Mouse (Mus musculus) limb, embryonic 12.5 days (tissue): Measurements from ENCODE around the gene Gm11397. TPM values are rescaled to one million over a fixed set of nuclear protein-coding genes. Genes with fewer than 3 reads are reported as not detected.
"Not testable (repeated sequence)": the region's sequence is repeated elsewhere in the genome, so short reads cannot be mapped to it uniquely, and the experiment has no call there.

ENCODE experiments used
- ATAC-seq: fragments of 200-750 bp; cut with Nextera tagmentation; 2 replicates; pipeline ENCODE4 v1.8.0; 2017; ENCODE audit warnings: low read depth, moderate TSS enrichment; ENCODE audit not compliant: insufficient number of reproducible peaks, insufficient read depth, low FRiP score, low TSS enrichment
- H3K27ac ChIP-seq: fragments of 300-500 bp; sonication (generic); 2 replicates; pipeline ENCODE4 v1.5.1; 2016; ENCODE audit warnings: mild to moderate bottlenecking, moderate library complexity
- H3K27me3 ChIP-seq: fragments of 300-500 bp; sonication (generic); 2 replicates; pipeline ENCODE4 v1.6.1; 2016; ENCODE audit warnings: mild to moderate bottlenecking, moderate library complexity
- H3K36me3 ChIP-seq: fragments of 300-500 bp; sonication (generic); 2 replicates; pipeline ENCODE4 v1.6.1; 2016; ENCODE audit warnings: mild to moderate bottlenecking, moderate library complexity
- H3K4me1 ChIP-seq: fragments of 300-500 bp; sonication (generic); replicated peaks from 2 replicates; pipeline ENCODE4 v1.6.1; 2016
- H3K4me2 ChIP-seq: fragments of 300-500 bp; sonication (generic); 2 replicates; pipeline ENCODE4 v1.6.1; 2016; ENCODE audit warnings: mild to moderate bottlenecking, moderate library complexity
- H3K4me3 ChIP-seq: fragments of 300-500 bp; sonication (generic); replicated peaks from 2 replicates; pipeline ENCODE4 v1.5.1; 2016; ENCODE audit warnings: mild to moderate bottlenecking
- H3K9ac ChIP-seq: fragments of 300-500 bp; sonication (generic); replicated peaks from 2 replicates; pipeline ENCODE4 v1.6.1; 2016; ENCODE audit warnings: mild to moderate bottlenecking, moderate library complexity
- H3K9me3 ChIP-seq: fragments of 300-500 bp; sonication (generic); 2 replicates; pipeline ENCODE4 v1.6.1; 2016; ENCODE audit warnings: mild to moderate bottlenecking, moderate library complexity
- WGBS: fragments of 180-500 bp; shearing (Covaris S2); methylation state at CpG from one replicate; pipeline ENCODE4 v1.1.7; 2016; 5-methylcytosine and 5-hydroxymethylcytosine counted together
- polyA plus RNA-seq: library from polyadenylated mRNA; unstranded; fragments of >200 nt; fragmentation: Nextera tagmentation; extraction: Ambion mirVana; gene quantifications from 2 replicates; pipeline ENCODE4 v1.2.1, GENCODE M21; 2016

Gm11397 gene
- polyA plus RNA-seq: not detected in 2 replicates

- H3K9me3 ChIP-seq, H3K36me3 ChIP-seq, ATAC-seq, H3K4me3 ChIP-seq, H3K27me3 ChIP-seq, H3K9ac ChIP-seq, H3K4me1 ChIP-seq, H3K27ac ChIP-seq, H3K4me2 ChIP-seq: not testable (repeated sequence)
- WGBS: 88% methylated on average over 2 of the region's 2 CpGs
Observed at GRCm38 (mm10) chr13:33395461-33395860, at the start of gene Gm11397. TSS of gene Gm11397 (plus strand) at chr13:33395761.

DNA sequence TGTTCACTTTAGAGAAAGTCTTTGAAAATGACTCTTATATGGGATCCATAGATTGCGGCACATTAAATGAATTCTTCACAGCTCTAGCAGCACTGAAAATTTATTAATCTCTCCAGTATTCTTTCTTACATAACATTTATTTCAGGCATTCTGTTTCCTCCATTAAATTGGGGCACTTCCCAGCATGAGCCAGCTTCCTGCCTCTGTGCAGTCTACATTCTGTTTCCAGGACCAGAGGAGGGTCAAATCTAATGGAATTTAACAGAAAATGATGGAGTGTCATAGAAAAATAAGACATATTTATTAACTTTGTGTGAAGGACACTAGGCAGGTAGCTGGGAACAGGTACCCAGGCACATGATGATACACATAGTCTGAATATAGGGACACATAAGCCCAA is 38.9 kb upstream of the Gm11397 start:
- H3K9me3 ChIP-seq, ATAC-seq, H3K9ac ChIP-seq, H3K4me2 ChIP-seq, H3K27me3 ChIP-seq, H3K27ac ChIP-seq, H3K4me1 ChIP-seq, H3K36me3 ChIP-seq, H3K4me3 ChIP-seq: not testable (repeated sequence)
- WGBS: 100% methylated on average over 1 of the region's 1 CpGs

DNA sequence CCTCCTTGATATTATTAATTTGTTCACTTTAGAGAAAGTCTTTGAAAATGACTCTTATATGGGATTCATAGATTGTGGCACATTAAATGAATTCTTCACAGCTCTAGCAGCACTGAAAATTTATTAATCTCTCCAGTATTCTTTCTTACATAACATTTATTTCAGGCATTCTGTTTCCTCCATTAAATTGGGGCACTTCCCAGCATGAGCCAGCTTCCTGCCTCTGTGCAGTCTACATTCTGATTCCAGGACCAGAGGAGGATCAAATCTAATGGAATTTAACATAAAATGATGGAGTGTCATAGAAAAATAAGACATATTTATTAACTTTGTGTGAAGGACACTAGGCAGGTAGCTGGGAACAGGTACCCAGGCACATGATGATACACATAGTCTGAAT is 37.2 kb downstream of the Gm11397 start:
- not testable (repeated sequence) for H3K4me3 ChIP-seq, H3K4me1 ChIP-seq, H3K27ac ChIP-seq, H3K9me3 ChIP-seq, H3K9ac ChIP-seq, H3K27me3 ChIP-seq, H3K36me3 ChIP-seq, ATAC-seq, H3K4me2 ChIP-seq

Other genes starting within 250 kb of the Gm11397 start
- not detected in 2 replicates for gene Serpinb9c, start 236.0 kb upstream of the Gm11397 start, polyA plus RNA-seq
- not detected in 2 replicates for gene Serpinb9d, start 202.8 kb upstream of the Gm11397 start, polyA plus RNA-seq
- not detected in 2 replicates for gene Serpinb9e, start 146.1 kb upstream of the Gm11397 start, polyA plus RNA-seq
- not detected in 2 replicates for gene Serpinb9f, start 71.7 kb upstream of the Gm11397 start, polyA plus RNA-seq
- gene Serpinb9g, start 89.0 kb downstream of the Gm11397 start, polyA plus RNA-seq: not detected in 2 replicates